Mouse (Mus musculus): Measurements from ENCODE around the gene Trmt1. TPM values are rescaled to one million over a fixed set of nuclear protein-coding genes. Genes with fewer than 3 reads are reported as not detected.
"Not testable (repeated sequence)": the region's sequence is repeated elsewhere in the genome, so short reads cannot be mapped to it uniquely, and the experiment has no call there.

The Trmt1 gene
- total RNA-seq, 2 experiments from 2014 or later, result 66.3 to 79.0 TPM

- no peak for DNase-seq (ENCODE audit: low spot score in 2 of 2)
These were observed 27.2 kb upstream of the Trmt1 start for GRCm38 (mm10) chr8:84658951-84659350.

- peak; percentile 32 to 52 for DNase-seq (ENCODE audit: low spot score in 2 of 2)
These were observed 25.9 kb upstream of the Trmt1 start for GRCm38 (mm10) chr8:84659936-84660818.

- peak in 1 of 2 experiments; percentile 55 for DNase-seq (ENCODE audit: low spot score in 2 of 2)
These were observed 25.2 kb upstream of the Trmt1 start for GRCm38 (mm10) chr8:84660819-84661457.

GRCm38 (mm10) chr8:84661458-84661871, 24.6 kb upstream of the Trmt1 start:
- DNase-seq (ENCODE audit: low spot score in 2 of 2), result peak; percentile 89

- peak; percentile 58 for DNase-seq (ENCODE audit: low spot score in 2 of 2)
These were observed 24.0 kb upstream of the Trmt1 start for GRCm38 (mm10) chr8:84661961-84662571.

- peak; percentile 94 to 98 for DNase-seq (ENCODE audit: low spot score in 2 of 2)
These were observed 23.5 kb upstream of the Trmt1 start, which contains the start of gene Ier2 for GRCm38 (mm10) chr8:84662581-84663065. Gene Ier2, minus strand, starts transcription at chr8:84662852.

- peak; percentile 93 to 94 for DNase-seq (ENCODE audit: low spot score in 2 of 2)
These were observed 22.4 kb upstream of the Trmt1 start for GRCm38 (mm10) chr8:84663483-84664327.

- peak; percentile 62 to 67 for DNase-seq (ENCODE audit: low spot score in 2 of 2)
These were observed 21.3 kb upstream of the Trmt1 start for GRCm38 (mm10) chr8:84664566-84665384.

GRCm38 (mm10) chr8:84665385-84665893, 20.7 kb upstream of the Trmt1 start:
- no peak for DNase-seq (ENCODE audit: low spot score in 2 of 2)

GRCm38 (mm10) chr8:84668081-84668480, 18.0 kb upstream of the Trmt1 start:
- no peak for DNase-seq (ENCODE audit: low spot score in 2 of 2)

GRCm38 (mm10) chr8:84668731-84669485, 17.2 kb upstream of the Trmt1 start:
- no peak for DNase-seq (ENCODE audit: low spot score in 2 of 2)

GRCm38 (mm10) chr8:84670295-84671006, 15.7 kb upstream of the Trmt1 start:
- not testable (repeated sequence) for DNase-seq (ENCODE audit: low spot score in 2 of 2)

- no peak for DNase-seq (ENCODE audit: low spot score in 2 of 2)
These were observed 8.8 kb upstream of the Trmt1 start for GRCm38 (mm10) chr8:84677305-84677704.

- no peak for DNase-seq (ENCODE audit: low spot score in 2 of 2)
These were observed 4.6 kb upstream of the Trmt1 start for GRCm38 (mm10) chr8:84681476-84681875.

- no peak for DNase-seq (ENCODE audit: low spot score in 2 of 2)
These were observed 3.9 kb upstream of the Trmt1 start for GRCm38 (mm10) chr8:84682257-84682656.

- DNase-seq (ENCODE audit: low spot score in 2 of 2), result no peak
These were observed 1.6 kb upstream of the Trmt1 start for GRCm38 (mm10) chr8:84684537-84684936.

GRCm38 (mm10) chr8:84687003-84687704, 1.0 kb downstream of the Trmt1 start:
- DNase-seq (ENCODE audit: low spot score in 2 of 2), result no peak

All from adrenal gland, adult 18-20 months (tissue).